Mouse (Mus musculus): ENCODE data around the gene Jazf1.

Gene Jazf1

DNA sequence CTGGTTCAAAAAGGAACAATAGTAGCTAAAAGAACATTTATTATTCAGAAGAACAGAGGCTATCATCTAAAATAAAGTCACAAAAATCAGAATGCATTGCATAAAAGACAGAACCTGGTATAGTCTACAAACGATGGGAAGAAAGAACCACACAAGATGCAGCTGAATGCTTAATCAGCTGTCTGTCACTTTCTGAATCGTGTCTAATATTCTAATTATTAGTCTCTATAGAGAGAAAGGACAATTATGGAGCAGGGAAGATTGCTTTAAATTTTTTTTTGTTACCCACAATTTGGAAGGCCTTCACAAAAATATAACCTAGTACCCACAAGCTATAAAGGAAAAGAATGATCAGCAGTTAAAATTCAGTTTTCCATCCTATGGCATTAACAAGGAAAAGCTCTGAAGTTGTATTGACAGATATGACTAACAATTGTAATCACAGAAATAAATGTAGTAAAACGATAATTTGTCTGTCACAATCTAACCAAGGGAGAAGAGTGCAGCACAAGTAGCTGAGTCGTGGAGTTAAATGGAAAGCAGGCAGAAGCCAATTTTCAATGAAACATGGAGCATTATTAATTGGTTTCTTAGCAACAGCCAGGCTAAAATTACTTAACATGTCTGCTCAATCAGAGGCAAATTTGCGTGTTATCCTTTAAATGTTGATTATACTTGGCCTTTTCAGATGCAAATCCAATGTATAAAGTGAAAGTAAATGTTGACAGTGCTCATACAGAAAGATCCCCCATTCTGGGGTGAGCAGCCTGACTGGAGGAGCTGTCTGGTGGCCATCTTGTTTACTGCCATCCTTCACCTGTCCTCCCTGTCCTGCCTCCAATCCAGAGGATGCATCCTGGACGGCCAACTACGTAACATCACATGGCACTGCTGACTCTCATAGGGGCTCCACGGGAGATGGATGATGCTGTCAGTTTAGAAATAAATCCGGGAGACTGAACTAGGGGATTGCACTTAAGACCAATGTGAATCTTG lies 53.7 kb downstream of the Jazf1 start:
- no peak for DNase-seq (ENCODE audit: low spot score in 2 of 2)

- DNase-seq (ENCODE audit: low spot score in 2 of 2): no peak
These were observed 58.1 kb downstream of the Jazf1 start for GRCm38 (mm10) chr6:53010286-53010685.

GRCm38 (mm10) chr6:53006032-53006431 lies 62.4 kb downstream of the Jazf1 start:
- DNase-seq (ENCODE audit: low spot score in 2 of 2): no peak

DNA sequence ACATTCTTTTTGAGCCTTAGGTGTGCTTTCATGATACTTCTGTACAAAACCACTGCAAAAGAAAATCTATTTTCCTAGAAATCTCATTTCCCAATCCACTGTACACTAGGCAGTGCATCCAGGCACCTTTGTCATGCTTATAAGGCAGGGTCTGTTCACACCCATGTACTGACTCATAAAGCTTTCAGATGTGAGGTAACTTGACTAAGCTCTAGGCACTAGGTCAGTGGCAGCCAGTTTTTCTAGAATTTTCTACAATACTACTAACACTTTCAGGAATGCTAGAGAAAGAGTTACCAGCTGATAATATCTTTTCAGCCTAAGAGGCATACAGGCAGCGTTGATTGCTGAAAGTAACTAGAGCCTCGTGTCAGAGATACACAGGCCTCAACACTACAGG lies 62.9 kb downstream of the Jazf1 start:
- no peak for DNase-seq (ENCODE audit: low spot score in 2 of 2)

DNA sequence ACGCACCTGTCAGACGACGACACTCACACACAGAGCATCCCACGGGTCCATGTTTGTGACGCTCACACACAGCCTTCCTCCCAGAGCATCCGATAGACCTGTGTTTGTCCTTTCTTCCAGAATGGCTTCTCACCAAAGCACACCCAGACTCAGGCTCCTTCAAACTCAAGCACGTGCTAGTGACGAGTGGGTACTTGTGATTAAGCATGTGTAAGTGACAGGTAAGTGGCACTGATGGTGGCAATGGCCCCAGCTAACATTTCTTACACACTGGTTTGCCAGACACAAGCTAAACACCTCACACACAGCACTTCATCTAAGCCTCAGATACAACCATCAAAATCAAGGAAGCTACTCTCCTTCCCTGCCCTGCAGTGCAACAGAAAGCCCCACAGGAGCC lies 77.6 kb downstream of the Jazf1 start:
- no peak for DNase-seq (ENCODE audit: low spot score in 2 of 2)

DNA sequence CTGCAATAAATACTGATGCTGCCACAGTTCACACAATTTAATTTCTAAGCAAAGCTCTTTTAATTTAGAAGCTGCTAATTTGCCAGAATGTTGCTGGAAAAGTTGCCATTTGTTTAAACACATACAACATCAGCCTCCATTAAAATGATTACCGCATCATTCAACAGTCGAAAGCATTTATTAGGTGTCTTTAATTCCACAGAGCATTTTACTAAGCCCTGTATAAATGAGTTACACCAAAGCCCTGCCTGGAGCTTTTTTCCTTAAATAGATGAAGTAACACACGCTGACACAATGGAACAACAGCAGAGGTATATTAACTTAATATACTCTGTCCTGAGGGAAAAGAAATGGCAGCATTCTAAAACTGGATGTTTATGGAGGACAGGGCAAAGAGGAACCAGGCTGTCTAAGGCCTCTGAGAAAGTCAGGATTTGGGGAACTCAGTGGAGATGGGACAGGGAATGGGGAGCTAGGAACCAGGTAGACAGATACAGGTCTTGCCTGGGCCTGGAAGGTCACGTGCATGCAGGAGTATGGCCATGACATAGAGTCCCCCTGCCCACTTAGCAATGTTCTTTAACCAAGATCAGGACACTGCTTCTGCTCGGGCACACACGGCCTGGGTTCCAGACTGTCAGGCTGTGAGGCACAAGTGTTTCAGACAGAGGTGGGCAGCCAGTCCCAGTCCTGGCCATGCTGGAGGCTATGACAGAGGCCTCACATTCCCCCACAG lies 80.4 kb downstream of the Jazf1 start:
- no peak for DNase-seq (ENCODE audit: low spot score in 2 of 2)

GRCm38 (mm10) chr6:52987391-52987790 lies 81.0 kb downstream of the Jazf1 start:
- DNase-seq (ENCODE audit: low spot score in 2 of 2): no peak

DNA sequence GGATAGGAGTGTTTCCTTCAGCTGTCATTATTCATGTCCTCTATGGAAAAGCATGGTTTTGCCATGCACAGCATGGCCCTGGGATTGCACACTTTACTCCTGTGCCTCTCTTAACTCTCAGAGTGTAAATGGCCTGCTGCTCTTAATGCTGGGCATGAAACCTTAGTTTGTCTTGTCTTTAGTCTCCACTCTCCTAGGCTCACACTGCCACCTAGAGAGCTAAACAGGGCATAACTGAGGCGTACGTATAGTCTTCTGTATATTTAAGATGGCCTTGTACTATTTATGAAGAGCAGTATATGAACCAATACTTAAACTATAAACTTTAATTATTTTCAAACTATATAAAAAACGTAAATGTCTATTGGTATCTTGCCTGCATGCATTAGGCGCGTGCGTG lies 86.3 kb downstream of the Jazf1 start:
- no peak for DNase-seq (ENCODE audit: low spot score in 2 of 2)

- DNase-seq (ENCODE audit: low spot score in 2 of 2): no peak
These were observed 88.9 kb downstream of the Jazf1 start for GRCm38 (mm10) chr6:52979503-52979902.

- DNase-seq (ENCODE audit: low spot score in 2 of 2): no peak
These were observed 95.1 kb downstream of the Jazf1 start for GRCm38 (mm10) chr6:52973351-52973750.

DNA sequence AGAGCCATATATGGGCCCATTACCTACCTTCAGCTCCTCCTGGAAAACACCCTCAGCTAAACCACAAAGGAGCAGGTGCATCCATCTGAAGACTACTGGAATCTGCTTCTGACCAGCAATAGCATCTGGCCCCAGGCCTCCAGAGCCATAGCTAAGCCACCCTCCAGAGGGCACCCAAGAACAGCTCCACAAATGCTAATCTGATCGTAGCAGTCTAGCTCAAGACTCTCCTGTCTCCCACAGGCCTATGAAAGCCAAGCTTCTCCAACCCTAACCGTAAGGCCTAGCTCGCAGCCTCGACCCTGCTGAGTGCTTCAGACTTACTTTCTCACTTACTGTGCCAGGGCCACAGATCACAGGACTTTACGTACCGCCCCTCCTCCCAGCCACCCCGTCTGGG lies 96.3 kb downstream of the Jazf1 start:
- no peak for DNase-seq (ENCODE audit: low spot score in 2 of 2)

DNA sequence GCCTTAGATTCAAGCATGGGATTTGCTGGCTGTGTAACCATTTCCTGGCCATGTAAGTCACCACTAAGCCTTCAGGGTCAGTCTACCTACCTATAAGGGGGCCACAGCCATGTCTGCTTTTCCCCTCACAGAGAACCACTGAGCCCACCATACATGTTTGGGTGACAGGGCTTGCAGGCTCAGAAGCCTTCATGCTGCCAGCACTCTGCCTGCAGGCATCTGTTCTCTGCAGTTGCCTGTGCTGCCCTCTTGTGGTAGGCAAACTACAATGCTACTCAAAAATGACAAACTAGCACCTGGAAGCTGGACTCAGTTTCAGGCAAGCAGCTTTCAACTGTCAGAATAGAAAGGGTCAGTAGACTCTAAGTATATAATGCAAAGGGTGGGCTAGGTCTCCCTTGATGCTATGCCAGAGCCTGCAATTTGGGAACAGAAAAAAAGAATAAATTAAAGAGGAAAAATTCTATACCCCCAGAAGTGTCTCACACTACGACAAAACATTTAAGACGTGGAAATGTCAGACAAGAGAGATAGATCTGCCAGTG lies 98.6 kb downstream of the Jazf1 start:
- DNase-seq (ENCODE audit: low spot score in 2 of 2): peak; percentile 32 to 53

DNA sequence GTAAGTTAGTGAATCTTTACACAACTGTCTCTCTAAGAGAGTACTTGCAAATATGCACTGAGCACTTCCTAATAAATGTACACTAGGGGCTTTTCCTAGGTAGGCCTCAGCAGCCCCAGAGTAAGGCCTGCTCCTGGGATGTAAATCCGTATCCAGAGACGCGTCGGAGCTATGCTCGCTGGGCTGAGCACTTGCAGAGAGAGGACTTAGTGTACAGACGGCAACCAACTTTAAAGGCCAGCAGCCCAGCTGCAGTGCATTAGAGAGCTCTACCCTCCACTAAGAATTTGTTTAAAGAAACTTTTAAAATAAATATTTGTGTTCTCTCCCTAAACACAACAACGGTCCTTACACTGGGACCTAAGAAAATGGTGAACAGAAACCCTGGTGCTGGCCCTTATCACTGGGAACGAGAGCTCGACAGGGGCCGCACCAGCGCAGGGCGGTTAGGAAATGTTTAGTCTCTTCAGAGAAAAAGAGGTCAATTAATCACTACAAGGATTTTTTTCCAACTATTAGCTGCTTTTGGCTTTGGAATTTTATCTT lies 100.0 kb downstream of the Jazf1 start:
- DNase-seq (ENCODE audit: low spot score in 2 of 2): no peak

GRCm38 (mm10) chr6:52967557-52968270 lies 100.7 kb downstream of the Jazf1 start:
- DNase-seq (ENCODE audit: low spot score in 2 of 2): no peak

GRCm38 (mm10) chr6:52966001-52966400 lies 102.4 kb downstream of the Jazf1 start:
- peak; percentile 34 to 59 for DNase-seq (ENCODE audit: low spot score in 2 of 2)

GRCm38 (mm10) chr6:52965340-52965739 lies 103.1 kb downstream of the Jazf1 start:
- peak in 1 of 2 experiments; percentile 13 for DNase-seq (ENCODE audit: low spot score in 2 of 2)

DNA sequence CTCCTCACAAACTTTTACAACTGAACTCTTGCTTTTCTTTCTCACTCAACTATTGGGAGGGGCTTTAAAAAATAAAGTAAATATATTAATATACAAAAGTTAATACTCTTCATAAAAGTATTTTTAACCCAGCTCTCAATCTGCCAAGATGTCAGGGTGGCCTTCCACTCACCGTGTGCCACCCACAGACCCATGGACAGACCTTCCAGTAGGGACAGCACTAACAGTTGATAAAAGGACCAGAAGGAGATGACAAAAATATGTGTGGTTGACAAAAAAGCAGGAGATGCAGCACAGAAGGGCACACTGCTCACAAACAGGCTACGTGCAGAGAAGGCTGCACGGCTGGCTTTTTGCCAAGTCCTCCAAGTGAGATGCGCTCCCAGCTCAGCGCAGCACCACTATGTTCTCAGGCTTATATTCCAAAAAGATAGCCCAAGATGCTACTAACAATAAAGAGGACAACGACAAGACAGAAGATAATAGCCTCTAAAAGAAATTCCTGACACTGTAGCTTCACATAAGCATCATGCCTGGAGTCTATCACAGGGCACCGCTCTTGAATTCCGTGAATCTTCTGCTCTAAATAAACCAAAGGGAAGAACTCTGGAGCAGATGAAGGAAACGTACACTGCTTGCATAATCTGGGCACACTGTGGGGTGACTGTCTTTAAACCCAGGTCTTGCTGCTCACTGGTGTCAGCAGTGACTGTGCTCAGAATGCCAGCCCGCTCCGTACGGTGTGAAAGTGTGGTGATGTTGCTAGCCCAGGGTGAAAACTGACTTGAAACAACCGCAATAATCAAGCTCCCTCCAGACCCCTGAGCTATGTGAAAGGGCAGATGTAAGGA lies 104.4 kb downstream of the Jazf1 start:
- DNase-seq (ENCODE audit: low spot score in 2 of 2): no peak

DNA sequence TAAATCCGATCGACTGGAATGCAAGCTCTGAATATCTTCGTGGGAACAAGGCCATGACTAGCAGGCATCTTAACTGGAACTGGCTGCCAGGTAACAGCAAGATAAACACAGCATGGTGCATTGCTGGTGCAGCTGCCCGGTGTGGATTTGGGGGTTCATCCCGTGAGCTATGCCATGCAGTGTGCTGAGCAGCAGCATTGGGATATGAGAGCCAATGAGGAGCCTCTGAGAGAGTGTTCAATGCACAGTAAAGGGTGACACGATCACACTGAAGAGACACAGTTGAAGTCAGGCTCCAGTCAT lies 105.0 kb downstream of the Jazf1 start:
- DNase-seq (ENCODE audit: low spot score in 2 of 2): no peak

DNA sequence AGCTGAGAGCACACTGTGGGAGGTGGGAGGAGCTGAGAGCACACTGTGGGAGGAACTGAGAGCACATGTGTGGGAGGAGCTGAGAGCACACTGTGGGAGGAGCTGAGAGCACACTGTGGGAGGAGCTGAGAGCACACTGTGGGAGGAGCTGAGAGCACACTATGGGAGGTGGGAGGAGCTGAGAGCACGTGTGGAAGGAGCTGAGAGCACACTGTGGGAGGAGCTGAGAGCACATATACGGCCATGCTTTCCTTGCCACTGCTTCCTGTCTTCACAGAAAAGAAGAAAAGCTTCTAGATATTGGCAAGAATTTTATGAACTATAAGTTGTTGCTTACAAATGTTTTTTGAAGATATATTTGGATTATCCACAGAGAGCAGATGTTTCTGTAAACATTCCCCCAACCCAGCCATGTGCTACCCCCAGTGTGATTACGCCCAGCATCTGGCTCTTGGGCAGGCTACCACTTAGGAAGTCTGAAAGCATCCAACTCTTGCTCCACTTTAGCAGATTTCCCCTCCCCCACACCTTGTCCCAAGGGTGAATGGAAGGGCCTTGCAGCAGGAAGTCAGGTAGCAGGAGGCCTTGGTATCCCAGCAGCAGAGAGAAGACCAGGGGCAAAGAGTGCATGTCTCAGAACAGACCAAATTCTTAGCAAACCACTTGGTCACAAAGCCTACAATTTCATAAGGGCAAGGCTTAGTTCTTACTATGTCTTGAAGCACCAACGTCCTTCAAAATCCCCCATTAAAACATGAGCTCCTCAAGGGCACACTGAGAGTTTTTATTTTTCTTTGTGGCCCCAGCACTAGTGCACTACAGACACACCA lies 105.6 kb downstream of the Jazf1 start:
- DNase-seq (ENCODE audit: low spot score in 2 of 2): no peak
